Mouse (Mus musculus) stomach, embryonic 14.5 days (tissue): Measurements from ENCODE around the gene Gm3278. TPM values are rescaled to one million over a fixed set of nuclear protein-coding genes. Genes with fewer than 3 reads are reported as not detected.
"Not testable (repeated sequence)": the region's sequence is repeated elsewhere in the genome, so short reads cannot be mapped to it uniquely, and the experiment has no call there.

Experiments
- ATAC-seq: fragments of 200-750 bp; cut with Nextera tagmentation; 2 replicates; pipeline ENCODE4 v1.8.0; 2017; ENCODE audit warnings: low read depth, moderate TSS enrichment; ENCODE audit not compliant: insufficient number of reproducible peaks, insufficient read depth, low FRiP score
- H3K27ac ChIP-seq: fragments of 300-500 bp; sonication (generic); 2 replicates; pipeline ENCODE4 v1.5.1; 2014; ENCODE audit warnings: mild to moderate bottlenecking, low read length, moderate library complexity, mixed read lengths
- H3K27me3 ChIP-seq: fragments of 300-500 bp; sonication (generic); 2 replicates; pipeline ENCODE4 v1.6.1; 2014; ENCODE audit warnings: low read length, control low read depth, mixed read lengths; ENCODE audit not compliant: control insufficient read depth, insufficient read depth
- H3K36me3 ChIP-seq: fragments of 300-500 bp; sonication (generic); 2 replicates; pipeline ENCODE4 v1.6.1; 2014; ENCODE audit warnings: mild to moderate bottlenecking, control low read depth, low read length, moderate library complexity, mixed read lengths; ENCODE audit not compliant: control insufficient read depth, insufficient read depth
- H3K4me1 ChIP-seq: fragments of 300-500 bp; sonication (generic); 2 replicates; pipeline ENCODE4 v1.6.1; 2014; ENCODE audit warnings: low read length, control low read depth, mixed read lengths; ENCODE audit not compliant: control insufficient read depth, insufficient read depth
- H3K4me2 ChIP-seq: fragments of 300-500 bp; sonication (generic); replicated peaks from 2 replicates; pipeline ENCODE4 v1.6.1; 2014; ENCODE audit warnings: low read depth, low read length, control low read depth
- H3K4me3 ChIP-seq: fragments of 300-500 bp; sonication (generic); 2 replicates; pipeline ENCODE4 v1.5.1; 2014; ENCODE audit warnings: low read depth, low read length, control low read depth
- H3K9ac ChIP-seq: fragments of 300-500 bp; sonication (generic); replicated peaks from 2 replicates; pipeline ENCODE4 v1.6.1; 2014; ENCODE audit warnings: low read depth, mild to moderate bottlenecking, control low read depth, low read length, moderate library complexity, mixed read lengths
- H3K9me3 ChIP-seq: fragments of 300-500 bp; sonication (generic); 2 replicates; pipeline ENCODE4 v1.6.1; 2016; ENCODE audit warnings: low read depth, low read length, control low read depth; ENCODE audit not compliant: control insufficient read depth
- WGBS: fragments of 180-500 bp; shearing (Covaris S2); extraction: QIAGEN DNeasy Blood & Tissue Kit; methylation state at CpG from one replicate; pipeline ENCODE4 v1.1.7; 2014; 5-methylcytosine and 5-hydroxymethylcytosine counted together
- polyA plus RNA-seq: library from polyadenylated mRNA; unstranded; fragments of >200 nt; fragmentation: Nextera tagmentation; extraction: Ambion mirVana; gene quantifications from 2 replicates; pipeline ENCODE4 v1.2.1, GENCODE M21; 2014

Gene Gm3278
- polyA plus RNA-seq, result not detected in 2 replicates

- not testable (repeated sequence) for H3K9me3 ChIP-seq, H3K27me3 ChIP-seq, H3K4me1 ChIP-seq, H3K9ac ChIP-seq, ATAC-seq, H3K27ac ChIP-seq, H3K36me3 ChIP-seq, H3K4me2 ChIP-seq, H3K4me3 ChIP-seq
- 83% methylated on average over 1 of the region's 3 CpGs for WGBS
Observed at GRCm38 (mm10) chr14:4892116-4892515, at the start of gene Gm3278. Gm3278 (plus strand) TSS chr14:4892416.

GRCm38 (mm10) chr14:4855299-4855980 lies 36.8 kb upstream of the Gm3278 start, which contains the start of gene Gm3264:
Gm3264 (plus strand) TSS chr14:4855576.
- H3K9me3 ChIP-seq, H3K27me3 ChIP-seq, ATAC-seq, H3K9ac ChIP-seq, H3K36me3 ChIP-seq, H3K27ac ChIP-seq, H3K4me1 ChIP-seq: not testable (repeated sequence)
- peak within 1 kb of the TSS; percentile 17 for H3K4me3 ChIP-seq
- H3K4me2 ChIP-seq, result peak within 1 kb of the TSS; percentile 33
- WGBS, result 4% methylated on average over 31 of the region's 59 CpGs

Other genes starting within 250 kb of the Gm3278 start
- not detected in 2 replicates for gene Gm3239, start 228.2 kb upstream of the Gm3278 start, polyA plus RNA-seq
- not detected in 2 replicates for gene Gm7876, start 183.2 kb upstream of the Gm3278 start, polyA plus RNA-seq
- gene Gm3252, start 165.6 kb upstream of the Gm3278 start, polyA plus RNA-seq, result 0.27 TPM in 1 of 2 replicates, not detected in the other
- gene Gm9602, start 116.1 kb upstream of the Gm3278 start, polyA plus RNA-seq, result not detected in 2 replicates
- gene Gm3269, start 54.3 kb upstream of the Gm3278 start, polyA plus RNA-seq, result not detected in 2 replicates
- gene Gm3264, start 36.8 kb upstream of the Gm3278 start, polyA plus RNA-seq, result 0.52 TPM in 1 of 2 replicates, not detected in the other
- gene Gm8297, start 91.5 kb downstream of the Gm3278 start, polyA plus RNA-seq, result not detected in 2 replicates
- gene Gm3298, start 123.5 kb downstream of the Gm3278 start, polyA plus RNA-seq, result 0.82 TPM in 1 of 2 replicates, not detected in the other
- not detected in 2 replicates for gene 4930555G01Rik, start 158.2 kb downstream of the Gm3278 start, polyA plus RNA-seq
- gene Gm8281, start 178.6 kb downstream of the Gm3278 start, polyA plus RNA-seq, result 2.5 and 2.6 TPM in 2 replicates
- not detected in 2 replicates for gene Gm8279, start 239.1 kb downstream of the Gm3278 start, polyA plus RNA-seq